Mouse (Mus musculus): ENCODE data around the gene Dlat. TPM values are rescaled to one million over a fixed set of nuclear protein-coding genes. Genes with fewer than 3 reads are reported as not detected.

The Dlat gene
- polyA plus RNA-seq, 1 experiment, result 5.2 TPM

DNA sequence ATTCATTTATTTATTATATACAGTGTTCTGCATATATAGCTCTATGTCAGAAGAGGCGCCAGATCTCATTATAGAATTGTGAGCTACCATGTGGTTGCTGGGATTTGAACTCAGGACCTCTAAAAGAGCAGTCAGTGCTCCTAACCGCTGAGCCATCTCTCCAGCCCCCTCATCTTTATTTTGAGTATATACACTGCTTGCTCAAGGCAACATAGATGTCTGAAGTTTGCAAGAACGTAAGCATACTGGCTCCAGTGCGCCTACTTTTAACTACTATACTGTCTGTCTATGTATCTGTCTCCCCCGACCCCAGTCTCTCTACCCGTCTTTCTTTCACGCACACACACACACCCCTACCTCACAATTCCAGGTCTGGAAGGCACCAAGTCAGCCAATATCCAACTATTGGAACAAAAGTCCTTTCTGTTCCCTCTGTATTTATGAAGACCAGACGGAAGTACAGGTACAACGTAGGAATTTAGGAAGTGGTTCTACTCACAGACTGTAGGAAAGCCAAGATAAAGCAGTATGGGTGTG is 41.7 kb downstream of the Dlat start:
- no peak overlapping the region for H3K27ac ChIP-seq (ENCODE audit: insufficient read depth, low read length)
- no peaks in the 10 kb centered on the region; the same call in 1 of the 2 replicates for H3K27me3 ChIP-seq (ENCODE audit: control insufficient read depth, insufficient read depth, low read length)
- H3K36me3 ChIP-seq (ENCODE audit: control insufficient read depth, insufficient read depth, low read length), result peaks cover 10% of the 10 kb centered on the region
- no peak overlapping the region for H3K4me3 ChIP-seq (ENCODE audit: extremely low read depth, insufficient read depth, insufficient read length)
- DNase-seq (ENCODE audit: low read depth in 1 of 2, low spot score in 2 of 2), result no peak
- peaks cover 3% of the 10 kb centered on the region for H3K4me1 ChIP-seq (ENCODE audit: control insufficient read depth, insufficient read depth, insufficient read length)
- WGBS, result 63% methylated on average over 9 of the region's 9 CpGs
- TF ChIP-seq CTCF (IDR thresholded peaks at IDR 0.05; ENCODE audit: extremely low read depth, insufficient read depth, insufficient read length, insufficient replicate concordance), result no peak
- no peak for TF ChIP-seq POLR2A (IDR thresholded peaks at IDR 0.05; ENCODE audit: low read depth, low read length)

DNA sequence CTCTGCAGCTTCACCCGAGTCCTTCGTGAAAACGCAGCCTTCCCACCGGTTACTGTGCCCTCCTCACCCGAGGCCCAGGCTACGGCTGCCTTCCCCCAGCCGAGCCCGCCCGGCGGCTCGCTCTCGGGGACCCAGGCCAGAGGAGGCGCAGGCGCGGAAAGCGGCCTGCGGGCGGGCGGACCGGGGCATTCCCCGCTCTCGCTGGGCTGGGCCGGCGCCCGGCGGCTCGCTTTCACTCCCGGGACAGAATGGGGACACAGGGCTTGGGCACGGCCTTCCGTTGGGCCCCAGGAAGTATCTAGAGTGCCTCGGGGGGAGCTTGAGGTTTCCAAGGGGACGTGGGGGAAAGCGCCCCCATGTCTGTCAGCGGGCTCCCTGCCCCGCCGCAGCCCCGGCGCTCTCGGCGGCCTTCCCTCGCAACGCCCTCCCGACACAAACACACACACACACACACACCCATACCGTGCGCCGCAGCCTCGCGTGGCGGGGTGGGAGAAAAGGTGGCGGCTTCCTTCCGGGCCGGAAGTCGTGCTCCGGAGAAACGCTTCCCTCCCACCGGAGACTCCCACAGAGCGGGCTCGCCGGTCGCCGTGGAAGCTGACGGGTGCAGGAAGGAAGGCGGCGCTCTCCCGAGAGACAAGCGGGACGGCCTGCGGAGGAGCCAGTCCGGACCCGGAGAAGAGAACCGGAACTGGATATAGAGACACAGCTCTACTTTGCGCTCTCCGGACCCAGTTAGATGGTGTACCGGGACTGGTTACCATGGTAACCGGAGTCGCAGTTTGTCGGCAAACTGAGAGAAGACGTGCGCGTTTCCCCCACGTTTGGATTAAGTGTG is 42.6 kb downstream of the Dlat start, which contains the start of the genes Pih1d2 and Nkapd1:
Pih1d2 (plus strand) TSS at position 556 of the 838 bp plus-strand sequence.
Nkapd1 (minus strand) TSS at position 699 of the 838 bp plus-strand sequence.
- TF ChIP-seq POLR2A (IDR thresholded peaks at IDR 0.05; ENCODE audit: low read depth, low read length) (peak; percentile 30; the same call in 1 of the 2 replicates), CTCF (IDR thresholded peaks at IDR 0.05; ENCODE audit: extremely low read depth, insufficient read depth, insufficient read length, insufficient replicate concordance) (no peak)
- under 1% methylated on average over 81 of the region's 81 CpGs for WGBS
- peaks cover 3% of the 10 kb centered on the region for H3K4me1 ChIP-seq (ENCODE audit: control insufficient read depth, insufficient read depth, insufficient read length)
- peak; percentile 77 to 89 for DNase-seq (ENCODE audit: low read depth in 1 of 2, low spot score in 2 of 2)
- no peaks in the 10 kb centered on the region; the same call in 1 of the 2 replicates for H3K27me3 ChIP-seq (ENCODE audit: control insufficient read depth, insufficient read depth, low read length)
- peak within 1 kb of the TSS; percentile 97 for H3K4me3 ChIP-seq (ENCODE audit: extremely low read depth, insufficient read depth, insufficient read length)
- peaks cover 10% of the 10 kb centered on the region for H3K36me3 ChIP-seq (ENCODE audit: control insufficient read depth, insufficient read depth, low read length)
- peak within 1 kb of the TSS; percentile 99 for H3K27ac ChIP-seq (ENCODE audit: insufficient read depth, low read length)

DNA sequence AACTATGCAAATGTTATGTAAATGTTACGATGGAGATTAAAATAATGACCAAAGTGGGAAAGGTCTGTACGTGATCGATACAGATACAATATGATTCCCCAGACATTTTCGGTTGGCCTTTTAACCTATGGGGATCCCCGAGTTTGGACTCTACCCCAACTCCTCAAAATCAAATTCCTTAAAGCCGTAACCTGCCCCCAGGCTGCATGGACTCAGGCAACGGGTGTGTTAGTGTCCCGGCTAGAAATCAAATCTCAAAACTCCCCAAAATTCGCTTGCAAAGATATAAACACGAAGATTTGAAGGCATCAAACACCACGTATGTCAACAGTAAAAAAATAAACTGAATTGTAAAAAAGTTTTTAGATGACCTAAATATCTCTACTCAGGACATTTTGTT is 43.4 kb downstream of the Dlat start:
- WGBS, result 36% methylated on average over 11 of the region's 11 CpGs
- TF ChIP-seq POLR2A (IDR thresholded peaks at IDR 0.05; ENCODE audit: low read depth, low read length), result no peak
- no peak for TF ChIP-seq CTCF (IDR thresholded peaks at IDR 0.05; ENCODE audit: extremely low read depth, insufficient read depth, insufficient read length, insufficient replicate concordance)
- no peak for DNase-seq (ENCODE audit: low read depth in 1 of 2, low spot score in 2 of 2)
- no peaks in the 10 kb centered on the region for H3K27me3 ChIP-seq (ENCODE audit: control insufficient read depth, insufficient read depth, low read length)
- peak overlapping the region; percentile 97 for H3K4me3 ChIP-seq (ENCODE audit: extremely low read depth, insufficient read depth, insufficient read length)
- peaks cover 3% of the 10 kb centered on the region for H3K4me1 ChIP-seq (ENCODE audit: control insufficient read depth, insufficient read depth, insufficient read length)
- H3K27ac ChIP-seq (ENCODE audit: insufficient read depth, low read length), result no peak overlapping the region
- H3K36me3 ChIP-seq (ENCODE audit: control insufficient read depth, insufficient read depth, low read length), result peaks cover 13% of the 10 kb centered on the region

DNA sequence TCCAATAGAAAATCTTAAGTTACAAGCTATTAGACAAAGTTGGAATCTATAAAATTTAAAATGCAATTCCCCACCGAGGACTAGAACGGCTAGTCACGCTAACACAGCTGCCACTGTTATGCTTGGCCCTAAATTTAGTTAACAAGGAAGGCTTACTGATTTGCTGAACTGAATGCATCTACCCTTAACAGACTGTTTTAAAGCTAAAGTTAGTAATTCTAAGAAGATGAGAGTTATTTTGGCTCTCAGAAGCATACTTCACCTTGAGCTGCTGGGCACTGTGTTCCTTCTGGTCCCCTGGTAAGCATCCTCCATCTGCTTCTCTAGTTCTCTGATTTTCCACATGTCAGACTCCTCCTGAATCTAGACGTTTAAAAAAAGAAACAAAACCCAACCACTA is 47.5 kb downstream of the Dlat start:
- H3K36me3 ChIP-seq (ENCODE audit: control insufficient read depth, insufficient read depth, low read length), result peaks cover 28% of the 10 kb centered on the region
- TF ChIP-seq POLR2A (IDR thresholded peaks at IDR 0.05; ENCODE audit: low read depth, low read length) (no peak), CTCF (IDR thresholded peaks at IDR 0.05; ENCODE audit: extremely low read depth, insufficient read depth, insufficient read length, insufficient replicate concordance) (no peak)
- WGBS, result 89% methylated on average over 4 of the region's 4 CpGs
- H3K27ac ChIP-seq (ENCODE audit: insufficient read depth, low read length), result no peak overlapping the region
- peaks cover 3% of the 10 kb centered on the region for H3K4me1 ChIP-seq (ENCODE audit: control insufficient read depth, insufficient read depth, insufficient read length)
- H3K27me3 ChIP-seq (ENCODE audit: control insufficient read depth, insufficient read depth, low read length), result no peaks in the 10 kb centered on the region
- H3K4me3 ChIP-seq (ENCODE audit: extremely low read depth, insufficient read depth, insufficient read length), result no peak overlapping the region
- DNase-seq (ENCODE audit: low read depth in 1 of 2, low spot score in 2 of 2), result no peak

DNA sequence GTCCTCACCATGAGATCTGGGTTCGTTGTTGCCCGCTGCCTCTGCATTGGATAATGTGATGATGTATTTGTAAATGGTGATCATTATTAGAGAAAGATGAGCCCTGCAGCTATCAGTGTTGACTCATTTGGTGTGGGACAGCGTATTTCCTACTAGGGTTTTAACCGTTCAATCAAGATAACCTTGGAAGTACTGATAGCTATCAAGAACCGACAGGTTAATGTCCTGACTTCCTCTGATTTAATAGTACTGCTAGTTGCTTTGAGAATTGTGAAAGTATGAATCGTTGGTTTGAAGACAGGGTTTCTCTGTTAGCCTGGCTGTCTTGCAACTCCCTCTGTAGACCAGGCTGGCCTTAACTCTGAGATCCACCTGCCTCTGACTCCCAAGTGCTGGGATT is 55.2 kb downstream of the Dlat start:
- no peaks in the 10 kb centered on the region for H3K27me3 ChIP-seq (ENCODE audit: control insufficient read depth, insufficient read depth, low read length)
- H3K27ac ChIP-seq (ENCODE audit: insufficient read depth, low read length), result peak overlapping the region; percentile 84; the same call in 1 of the 2 replicates
- H3K36me3 ChIP-seq (ENCODE audit: control insufficient read depth, insufficient read depth, low read length), result peaks cover 14% of the 10 kb centered on the region
- H3K4me1 ChIP-seq (ENCODE audit: control insufficient read depth, insufficient read depth, insufficient read length), result peaks cover 5% of the 10 kb centered on the region
- no peak for TF ChIP-seq POLR2A (IDR thresholded peaks at IDR 0.05; ENCODE audit: low read depth, low read length)
- no peak for DNase-seq (ENCODE audit: low read depth in 1 of 2, low spot score in 2 of 2)
- WGBS, result 3% methylated on average over 6 of the region's 6 CpGs
- peak overlapping the region; percentile 85 for H3K4me3 ChIP-seq (ENCODE audit: extremely low read depth, insufficient read depth, insufficient read length)

DNA sequence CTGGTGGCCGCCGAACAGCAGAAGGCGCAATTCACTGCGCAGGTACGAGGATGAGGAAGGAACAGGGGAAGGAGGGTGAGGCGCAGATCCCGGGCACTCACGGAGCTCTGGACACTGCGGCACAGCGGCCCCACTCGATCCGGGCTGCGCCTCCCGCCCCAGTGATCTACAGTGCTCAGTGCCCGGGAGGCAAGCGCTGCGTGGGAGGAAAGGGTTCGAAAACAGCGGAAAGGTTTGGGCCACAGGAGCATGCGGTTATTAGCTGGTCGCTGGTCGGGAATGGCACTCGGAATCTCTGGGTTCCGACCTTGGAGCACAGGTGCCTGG is 55.6 kb downstream of the Dlat start:
- peak overlapping the region; percentile 85 for H3K4me3 ChIP-seq (ENCODE audit: extremely low read depth, insufficient read depth, insufficient read length)
- WGBS, result under 1% methylated on average over 24 of the region's 24 CpGs
- H3K4me1 ChIP-seq (ENCODE audit: control insufficient read depth, insufficient read depth, insufficient read length), result peaks cover 5% of the 10 kb centered on the region
- peak overlapping the region; percentile 84 for H3K27ac ChIP-seq (ENCODE audit: insufficient read depth, low read length)
- no peaks in the 10 kb centered on the region for H3K27me3 ChIP-seq (ENCODE audit: control insufficient read depth, insufficient read depth, low read length)
- peaks cover 15% of the 10 kb centered on the region for H3K36me3 ChIP-seq (ENCODE audit: control insufficient read depth, insufficient read depth, low read length)
- TF ChIP-seq CTCF (IDR thresholded peaks at IDR 0.05; ENCODE audit: extremely low read depth, insufficient read depth, insufficient read length, insufficient replicate concordance), result no peak
- TF ChIP-seq POLR2A (IDR thresholded peaks at IDR 0.05; ENCODE audit: low read depth, low read length), result no peak
- no peak for DNase-seq (ENCODE audit: low read depth in 1 of 2, low spot score in 2 of 2)
